Mouse (Mus musculus) stomach, embryonic 14.5 days (tissue): Measurements from ENCODE around the gene Lypla2. TPM values are rescaled to one million over a fixed set of nuclear protein-coding genes. Genes with fewer than 3 reads are reported as not detected.

ENCODE experiments used
- ATAC-seq: fragments of 200-750 bp; cut with Nextera tagmentation; 2 replicates; pipeline ENCODE4 v1.8.0; 2017; ENCODE audit warnings: low read depth, moderate TSS enrichment; ENCODE audit not compliant: insufficient number of reproducible peaks, insufficient read depth, low FRiP score
- H3K27ac ChIP-seq: fragments of 300-500 bp; sonication (generic); 2 replicates; pipeline ENCODE4 v1.5.1; 2014; ENCODE audit warnings: mild to moderate bottlenecking, low read length, moderate library complexity, mixed read lengths
- H3K27me3 ChIP-seq: fragments of 300-500 bp; sonication (generic); 2 replicates; pipeline ENCODE4 v1.6.1; 2014; ENCODE audit warnings: low read length, control low read depth, mixed read lengths; ENCODE audit not compliant: control insufficient read depth, insufficient read depth
- H3K36me3 ChIP-seq: fragments of 300-500 bp; sonication (generic); 2 replicates; pipeline ENCODE4 v1.6.1; 2014; ENCODE audit warnings: mild to moderate bottlenecking, control low read depth, low read length, moderate library complexity, mixed read lengths; ENCODE audit not compliant: control insufficient read depth, insufficient read depth
- H3K4me1 ChIP-seq: fragments of 300-500 bp; sonication (generic); 2 replicates; pipeline ENCODE4 v1.6.1; 2014; ENCODE audit warnings: low read length, control low read depth, mixed read lengths; ENCODE audit not compliant: control insufficient read depth, insufficient read depth
- H3K4me2 ChIP-seq: fragments of 300-500 bp; sonication (generic); replicated peaks from 2 replicates; pipeline ENCODE4 v1.6.1; 2014; ENCODE audit warnings: low read depth, low read length, control low read depth
- H3K4me3 ChIP-seq: fragments of 300-500 bp; sonication (generic); 2 replicates; pipeline ENCODE4 v1.5.1; 2014; ENCODE audit warnings: low read depth, low read length, control low read depth
- H3K9ac ChIP-seq: fragments of 300-500 bp; sonication (generic); replicated peaks from 2 replicates; pipeline ENCODE4 v1.6.1; 2014; ENCODE audit warnings: low read depth, mild to moderate bottlenecking, control low read depth, low read length, moderate library complexity, mixed read lengths
- H3K9me3 ChIP-seq: fragments of 300-500 bp; sonication (generic); 2 replicates; pipeline ENCODE4 v1.6.1; 2016; ENCODE audit warnings: low read depth, low read length, control low read depth; ENCODE audit not compliant: control insufficient read depth
- WGBS: fragments of 180-500 bp; shearing (Covaris S2); extraction: QIAGEN DNeasy Blood & Tissue Kit; methylation state at CpG from one replicate; pipeline ENCODE4 v1.1.7; 2014; 5-methylcytosine and 5-hydroxymethylcytosine counted together
- polyA plus RNA-seq: library from polyadenylated mRNA; unstranded; fragments of >200 nt; fragmentation: Nextera tagmentation; extraction: Ambion mirVana; gene quantifications from 2 replicates; pipeline ENCODE4 v1.2.1, GENCODE M21; 2014

Gene Lypla2
- polyA plus RNA-seq, 1 experiment from 2014 or later = 104 TPM

GRCm38 (mm10) chr4:135968271-135968869 lies 4.1 kb downstream of the Lypla2 start:
- H3K27me3 ChIP-seq = no peaks in the 10 kb centered on the region
- WGBS = 64% methylated on average over 19 of the region's 19 CpGs
- H3K27ac ChIP-seq = no peak overlapping the region
- H3K4me2 ChIP-seq = no peak overlapping the region
- peaks cover 39% of the 10 kb centered on the region for H3K36me3 ChIP-seq
- no peak for ATAC-seq
- no peaks in the 10 kb centered on the region for H3K9me3 ChIP-seq
- no peak overlapping the region for H3K9ac ChIP-seq
- no peak overlapping the region for H3K4me3 ChIP-seq
- peaks cover 19% of the 10 kb centered on the region for H3K4me1 ChIP-seq

DNA sequence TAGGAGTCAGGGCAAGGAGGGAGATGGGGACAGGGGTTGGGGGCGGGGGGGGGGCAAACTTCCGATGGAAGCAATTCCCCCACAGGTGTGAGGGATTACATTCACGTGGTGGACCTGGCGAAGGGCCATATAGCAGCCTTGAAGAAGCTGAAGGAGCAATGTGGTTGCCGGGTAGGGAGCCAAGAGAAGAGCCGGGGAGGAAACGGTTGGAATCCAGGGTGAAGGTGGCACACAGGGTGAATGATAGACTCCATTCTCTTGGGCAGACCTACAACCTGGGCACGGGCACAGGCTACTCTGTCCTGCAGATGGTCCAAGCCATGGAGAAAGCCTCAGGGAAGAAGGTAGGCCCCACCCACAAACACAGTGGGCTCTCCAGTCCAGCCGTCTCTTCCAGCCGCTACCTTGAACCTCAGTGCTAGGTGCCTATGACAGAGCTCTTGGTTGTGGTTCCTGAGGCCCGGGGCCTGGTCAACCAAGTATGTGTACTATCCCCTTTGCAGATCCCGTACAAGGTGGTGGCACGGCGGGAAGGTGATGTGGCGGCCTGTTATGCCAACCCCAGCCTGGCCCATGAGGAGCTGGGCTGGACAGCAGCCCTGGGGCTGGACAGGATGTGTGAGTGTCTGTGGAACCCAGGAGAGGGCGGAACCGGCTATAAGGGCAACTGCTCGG lies 5.2 kb downstream of the Lypla2 start:
- no peak overlapping the region for H3K4me3 ChIP-seq
- H3K4me2 ChIP-seq = no peak overlapping the region
- no peak for ATAC-seq
- H3K9ac ChIP-seq = no peak overlapping the region
- H3K9me3 ChIP-seq = no peaks in the 10 kb centered on the region
- H3K4me1 ChIP-seq = peaks cover 19% of the 10 kb centered on the region
- no peak overlapping the region for H3K27ac ChIP-seq
- peaks cover 39% of the 10 kb centered on the region for H3K36me3 ChIP-seq
- no peaks in the 10 kb centered on the region for H3K27me3 ChIP-seq
- WGBS = 86% methylated on average over 18 of the region's 18 CpGs

DNA sequence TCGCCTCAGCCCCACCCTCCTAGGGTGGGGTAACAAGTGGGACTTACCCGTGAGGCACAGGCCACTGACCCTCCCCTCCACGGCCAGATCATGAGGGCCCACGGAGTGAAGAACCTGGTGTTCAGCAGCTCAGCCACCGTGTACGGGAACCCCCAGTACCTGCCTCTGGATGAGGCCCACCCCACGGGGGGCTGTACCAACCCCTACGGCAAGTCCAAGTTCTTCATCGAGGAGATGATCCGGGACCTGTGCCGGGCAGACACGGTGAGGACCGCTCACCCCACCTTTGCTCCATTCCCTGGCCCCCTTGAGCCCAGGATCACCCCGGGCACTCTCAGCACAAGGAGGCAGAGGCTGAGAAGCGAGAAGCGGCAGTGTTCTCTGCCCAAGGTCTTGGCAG lies 6.1 kb downstream of the Lypla2 start:
- peaks cover 13% of the 10 kb centered on the region for H3K4me1 ChIP-seq
- H3K9me3 ChIP-seq = no peaks in the 10 kb centered on the region
- H3K27me3 ChIP-seq = no peaks in the 10 kb centered on the region
- no peak overlapping the region for H3K4me3 ChIP-seq
- no peak for ATAC-seq
- WGBS = 93% methylated on average over 16 of the region's 16 CpGs
- peaks cover 39% of the 10 kb centered on the region for H3K36me3 ChIP-seq
- no peak overlapping the region for H3K27ac ChIP-seq
- no peak overlapping the region for H3K9ac ChIP-seq
- H3K4me2 ChIP-seq = no peak overlapping the region

- H3K9ac ChIP-seq = no peak overlapping the region
- H3K4me1 ChIP-seq = peaks cover 8% of the 10 kb centered on the region; the same call in 1 of the 2 replicates
- H3K27ac ChIP-seq = peak overlapping the region; percentile 27; the same call in 1 of the 2 replicates
- ATAC-seq = no peak
- H3K36me3 ChIP-seq = peaks cover 41% of the 10 kb centered on the region
- H3K27me3 ChIP-seq = no peaks in the 10 kb centered on the region
- 79% methylated on average over 9 of the region's 9 CpGs for WGBS
- peak overlapping the region; percentile 94 for H3K4me2 ChIP-seq
- H3K9me3 ChIP-seq = no peaks in the 10 kb centered on the region
- no peak overlapping the region for H3K4me3 ChIP-seq
These were observed 7.3 kb downstream of the Lypla2 start for GRCm38 (mm10) chr4:135965113-135965512.

- peak; percentile 29 for ATAC-seq
- Histone ChIP-seq H3K36me3 (peaks cover 38% of the 10 kb centered on the region), H3K4me3 (peak overlapping the region; percentile 54), H3K9me3 (no peaks in the 10 kb centered on the region), H3K27me3 (no peaks in the 10 kb centered on the region), H3K4me1 (peaks cover 8% of the 10 kb centered on the region; the same call in 1 of the 2 replicates), H3K9ac (peak overlapping the region; percentile 63), H3K4me2 (peak overlapping the region; percentile 94), H3K27ac (peak overlapping the region; percentile 27; the same call in 1 of the 2 replicates)
- 3% methylated on average over 12 of the region's 12 CpGs for WGBS
These were observed 8.0 kb downstream of the Lypla2 start for GRCm38 (mm10) chr4:135964426-135964825.

GRCm38 (mm10) chr4:135963457-135964193 lies 8.8 kb downstream of the Lypla2 start, which contains the start of gene Gale:
TSS of gene Gale (plus strand) at chr4:135963727.
- peak within 1 kb of the TSS; percentile 54 for H3K4me3 ChIP-seq
- H3K9ac ChIP-seq = peak within 1 kb of the TSS; percentile 71
- under 1% methylated on average over 56 of the region's 56 CpGs for WGBS
- ATAC-seq = peak; percentile 91
- H3K36me3 ChIP-seq = peaks cover 30% of the 10 kb centered on the region
- no peaks in the 10 kb centered on the region for H3K27me3 ChIP-seq
- peak within 1 kb of the TSS; percentile 94 for H3K4me2 ChIP-seq
- peak within 1 kb of the TSS; percentile 81; the same call in 1 of the 2 replicates for H3K27ac ChIP-seq
- peaks cover 8% of the 10 kb centered on the region; the same call in 1 of the 2 replicates for H3K4me1 ChIP-seq
- H3K9me3 ChIP-seq = no peaks in the 10 kb centered on the region

- Histone ChIP-seq H3K36me3 (peaks cover 24% of the 10 kb centered on the region), H3K9ac (peak overlapping the region; percentile 71), H3K4me1 (peaks cover 8% of the 10 kb centered on the region; the same call in 1 of the 2 replicates), H3K27ac (peak overlapping the region; percentile 81; the same call in 1 of the 2 replicates), H3K9me3 (no peaks in the 10 kb centered on the region), H3K4me2 (peak overlapping the region; percentile 85), H3K27me3 (no peaks in the 10 kb centered on the region), H3K4me3 (peak overlapping the region; percentile 54)
- ATAC-seq = no peak
- WGBS = 7% methylated on average over 15 of the region's 15 CpGs
These were observed 9.5 kb downstream of the Lypla2 start for GRCm38 (mm10) chr4:135962946-135963345.

DNA sequence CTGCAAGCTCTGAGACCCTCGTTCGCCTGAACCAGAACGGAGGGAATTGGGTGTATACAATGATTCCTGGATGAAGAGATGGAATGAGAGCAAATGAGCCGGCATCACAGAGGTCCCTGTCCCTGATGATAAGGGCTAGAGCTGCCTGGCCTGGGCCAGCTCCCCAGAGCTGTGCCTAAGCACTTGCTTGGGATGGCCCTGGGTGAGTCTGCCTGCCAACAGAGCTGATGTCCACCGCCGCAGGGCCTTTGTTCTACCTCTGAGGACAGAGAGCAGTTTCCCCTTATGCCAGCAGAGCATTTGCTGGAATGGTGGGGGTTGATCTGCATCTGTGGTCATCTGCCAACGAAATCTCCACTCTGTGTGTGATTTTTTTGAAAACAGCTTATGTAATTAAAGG lies 10.2 kb downstream of the Lypla2 start:
- peaks cover 8% of the 10 kb centered on the region; the same call in 1 of the 2 replicates for H3K4me1 ChIP-seq
- H3K4me2 ChIP-seq = no peak overlapping the region
- no peaks in the 10 kb centered on the region for H3K9me3 ChIP-seq
- H3K27ac ChIP-seq = no peak overlapping the region
- H3K9ac ChIP-seq = no peak overlapping the region
- H3K36me3 ChIP-seq = peaks cover 17% of the 10 kb centered on the region
- H3K4me3 ChIP-seq = no peak overlapping the region
- no peak for ATAC-seq
- WGBS = 86% methylated on average over 7 of the region's 7 CpGs
- H3K27me3 ChIP-seq = no peaks in the 10 kb centered on the region
